Mouse (Mus musculus) bone marrow macrophage, adult 2 months (primary cell): Measurements from ENCODE around the gene Tubb4a.

Source experiments
- CTCF ChIP-seq: IDR thresholded peaks from 2 replicates; pipeline ENCODE4 v1.5.1; 2012; ENCODE audit warnings: low read depth, mild to moderate bottlenecking, low read length, moderate library complexity
- POLR2A ChIP-seq: IDR thresholded peaks from 2 replicates; pipeline ENCODE4 v1.6.1; 2012; ENCODE audit warnings: mild to moderate bottlenecking, low read depth, low read length, borderline replicate concordance

- no peak for TF ChIP-seq CTCF
- no peak for TF ChIP-seq POLR2A
Observed at GRCm38 (mm10) chr17:57085970-57086757, 1.4 kb downstream of the Tubb4a start.
